Mouse (Mus musculus) ES-Bruce4 (cell line): ENCODE measurements around the gene Cyp2c69.
"Not testable (repeated sequence)": the region's sequence is repeated elsewhere in the genome, so short reads cannot be mapped to it uniquely, and the experiment has no call there.

Experiments
- CTCF ChIP-seq: IDR thresholded peaks from one replicate; pipeline ENCODE4 v1.8.1; 2011; ENCODE audit warnings: low read depth, low read length
- POLR2A ChIP-seq: IDR thresholded peaks from one replicate; pipeline ENCODE4 v1.8.1; 2011; ENCODE audit warnings: low read length; ENCODE audit not compliant: insufficient read depth

- TF ChIP-seq POLR2A, CTCF: not testable (repeated sequence)
Measured at GRCm38 (mm10) chr19:39815991-39816390, 70.6 kb downstream of the Cyp2c69 start.
